In the genomic region with DNA sequence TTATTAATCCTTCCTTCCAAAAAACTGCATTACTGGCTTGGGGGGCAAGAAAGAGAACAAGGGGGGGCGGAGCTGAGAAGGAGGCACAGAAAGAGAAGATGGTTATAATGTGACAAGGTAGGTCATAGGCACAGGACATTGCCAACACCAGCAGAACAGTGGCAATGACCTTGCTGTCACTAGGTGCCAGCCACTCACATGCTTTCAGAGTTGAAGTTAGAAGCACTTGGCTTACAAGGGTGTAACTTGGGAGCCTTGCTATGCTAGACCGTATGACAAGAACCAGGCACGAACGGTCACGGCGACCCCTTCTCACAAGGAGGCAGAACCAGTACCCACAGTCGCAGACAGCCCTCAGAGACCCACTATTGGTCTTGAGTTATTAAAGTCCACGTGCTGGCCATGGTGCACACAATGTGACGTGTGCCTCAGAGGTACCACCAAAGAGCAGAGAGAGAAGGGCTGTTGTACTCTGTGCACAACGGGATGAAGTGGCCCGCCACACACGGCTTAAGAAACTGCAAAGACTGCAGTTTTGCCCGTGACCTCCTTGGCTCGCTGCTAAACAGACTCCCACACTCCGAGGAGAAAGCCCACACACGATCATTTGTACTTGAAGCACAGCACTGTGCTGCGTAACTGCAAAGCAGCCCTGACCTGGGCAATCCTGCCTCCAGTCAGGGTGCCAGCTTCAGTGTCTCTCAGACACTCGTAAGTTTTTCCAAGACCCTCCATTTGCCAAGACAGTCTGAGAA, we compare ENCODE assay signal across 13 mouse cellular contexts. TPM values are rescaled to one million over a fixed set of nuclear protein-coding genes. Genes with fewer than 3 reads are reported as not detected.
DNase-seq lines count a peak whose midpoint lies in the region; ATAC-seq and TF ChIP-seq lines count a peak whose summit lies in the region.
"Had no signal": no experiment of that assay in that cellular context is flagged by ENCODE, and none has a peak within 500 bp of the region (broad histone marks: within the 10 kb centered on the region; RNA-seq: fewer than 3 reads in every experiment).

No protein-coding gene starts in this region.

- H3K27ac ChIP-seq in kidney, adult 2 months (ENCODE audit: insufficient read depth, low read depth, low read length) = no peak overlapping the region
- 0 out of 2 replicates have a peak overlapping the region, but pooled peaks have one; percentile 8 for H3K27ac ChIP-seq in embryonic facial prominence, embryonic 14.5 days (replicated peaks; ENCODE audit: low read depth, low read length)
- peak overlapping the region; percentile 48; the same call in 1 of the 2 replicates for H3K27ac ChIP-seq in limb, embryonic 14.5 days (replicated peaks; ENCODE audit: low read depth, low read length)

- H3K9ac ChIP-seq in embryonic facial prominence, embryonic 14.5 days (ENCODE audit: low read depth, low read length) = no peak overlapping the region
- no peak overlapping the region for H3K9ac ChIP-seq in limb, embryonic 14.5 days (ENCODE audit: low read depth, low read length, severe bottlenecking)

- peak; percentile 42; the same call in 1 of the 2 replicates for ATAC-seq in frontal cortex, adult (ENCODE audit: low TSS enrichment)
- ATAC-seq in embryonic facial prominence, embryonic 14.5 days (ENCODE audit: low read depth) = 0 out of 2 replicates have a peak, but pooled peaks have one; percentile 11
- peak; percentile 45; the same call in 1 of the 2 replicates for ATAC-seq in limb, embryonic 14.5 days (ENCODE audit: low FRiP score, low read depth)

- TF ChIP-seq POLR2A in kidney, adult 2 months (IDR thresholded peaks at IDR 0.05; ENCODE audit: low read depth, low read length) = no peak
- no peak for TF ChIP-seq POLR2A in limb, embryonic 14.5 days (IDR thresholded peaks at IDR 0.05; ENCODE audit: borderline replicate concordance, extremely low read depth, insufficient read depth, insufficient read length)

- WGBS in kidney, adult 2 months = 48% methylated on average over 18 of the region's 18 CpGs
- WGBS in embryonic facial prominence, embryonic 14.5 days = 79% methylated on average over 18 of the region's 18 CpGs
- 76% methylated on average over 18 of the region's 18 CpGs for WGBS in limb, embryonic 14.5 days

- H3K27me3 ChIP-seq in kidney, adult 2 months (replicated peaks; ENCODE audit: control insufficient read depth, insufficient read depth, low read length) = no peaks in the 10 kb centered on the region
- H3K27me3 ChIP-seq in embryonic facial prominence, embryonic 14.5 days (replicated peaks; ENCODE audit: control insufficient read depth, insufficient read depth, low read length) = no peaks in the 10 kb centered on the region
- H3K27me3 ChIP-seq in limb, embryonic 14.5 days (ENCODE audit: control insufficient read depth, insufficient read depth, low read length) = no peaks in the 10 kb centered on the region

- H3K4me3 ChIP-seq in kidney, adult 2 months (ENCODE audit: insufficient read depth, low read depth, low read length) = no peak overlapping the region
- no peak overlapping the region for H3K4me3 ChIP-seq in embryonic facial prominence, embryonic 14.5 days (ENCODE audit: low read depth, low read length)
- H3K4me3 ChIP-seq in limb, embryonic 14.5 days (replicated peaks; ENCODE audit: low read length) = no peak overlapping the region

- DNase-seq in frontal cortex, postnatal 10 days (ENCODE audit: low spot score in 2 of 2) = no peak
- peak; percentile 55 for DNase-seq in kidney, adult 2 months
- DNase-seq in kidney, adult 9 months = no peak
- no peak for DNase-seq in embryonic facial prominence, embryonic 14.5 days (ENCODE audit: low spot score)
- DNase-seq in limb, embryonic 14.5 days (ENCODE audit: low spot score) = no peak
- DNase-seq in left cerebral cortex, adult 8-10 months (ENCODE audit: low spot score in 2 of 2) = no peak
- no peak for DNase-seq in T-cell, adult 2 months (ENCODE audit: low spot score)
- DNase-seq: adrenal gland, adult 2 months; B cell, adult 2 months; layer of hippocampus, adult 9-11 months; thymus, postnatal 4 days had no signal

- no peak for TF ChIP-seq CTCF in kidney, adult 2 months (conservative IDR thresholded peaks at IDR 0.05; ENCODE audit: insufficient read depth, insufficient read length, low read depth, low read length)

- no peaks in the 10 kb centered on the region for H3K9me3 ChIP-seq in embryonic facial prominence, embryonic 14.5 days (ENCODE audit: control insufficient read depth, low read length)
- H3K9me3 ChIP-seq in limb, embryonic 14.5 days (ENCODE audit: control insufficient read depth, low read length) = no peaks in the 10 kb centered on the region

- no peak overlapping the region for H3K4me2 ChIP-seq in embryonic facial prominence, embryonic 14.5 days (ENCODE audit: low read depth, low read length)
- H3K4me2 ChIP-seq in limb, embryonic 14.5 days (replicated peaks; ENCODE audit: low read depth, low read length, severe bottlenecking) = no peak overlapping the region
- H3K4me2 ChIP-seq: liver, embryonic 11.5 days had no signal

- no peaks in the 10 kb centered on the region for H3K36me3 ChIP-seq in kidney, adult 2 months (ENCODE audit: control insufficient read depth, insufficient read depth, low read length)
- peaks cover 31% of the 10 kb centered on the region for H3K36me3 ChIP-seq in embryonic facial prominence, embryonic 14.5 days (ENCODE audit: control insufficient read depth, insufficient read depth, low read length)
- H3K36me3 ChIP-seq in limb, embryonic 14.5 days (ENCODE audit: control insufficient read depth, insufficient read depth, low read length) = peaks cover 20% of the 10 kb centered on the region

- peaks cover 34% of the 10 kb centered on the region for H3K4me1 ChIP-seq in kidney, adult 2 months (ENCODE audit: control insufficient read depth, insufficient read depth, low read length)
- H3K4me1 ChIP-seq in embryonic facial prominence, embryonic 14.5 days (ENCODE audit: control insufficient read depth, insufficient read depth, low read length) = peaks cover 14% of the 10 kb centered on the region; the same call in 1 of the 2 replicates
- H3K4me1 ChIP-seq in limb, embryonic 14.5 days (ENCODE audit: control insufficient read depth, insufficient read depth, low read length) = peaks cover 16% of the 10 kb centered on the region

RNA-seq across cellular contexts. Expression of gene Stk24, which starts 40.8 kb away (rescaled TPM):
- polyA plus RNA-seq in kidney, adult 2 months (2012; rRNA removed) = 27.1 and 30.3 TPM in 2 replicates
- 38.9 and 46.0 TPM in 2 replicates for polyA plus RNA-seq in embryonic facial prominence, embryonic 14.5 days (2014; fragmentation: Nextera tagmentation; extraction: Ambion mirVana)
- polyA plus RNA-seq in limb, embryonic 14.5 days (2012; rRNA removed) = 37.6 and 40.6 TPM in 2 replicates
- polyA plus RNA-seq in limb, embryonic 14.5 days (2014; fragmentation: Nextera tagmentation; extraction: Ambion mirVana) = 46.7 and 50.7 TPM in 2 replicates
- 10 to 100 TPM; 62.3 to 71.6 (median 64.9) TPM for total RNA-seq in left cerebral cortex, adult 8-10 months (2022)
